Mouse (Mus musculus): ENCODE results near the gene Gas2. TPM values are rescaled to one million over a fixed set of nuclear protein-coding genes. Genes with fewer than 3 reads are reported as not detected.
A peak's percentile ranks its signal among the peaks of the same experiment; 100 is the strongest.

The Gas2 gene
- polyA plus RNA-seq, 1 experiment from 2014 or later = 19.7 TPM

GRCm38 (mm10) chr7:51851890-51852507, 9.8 kb upstream of the Gas2 start:
- H3K27me3 ChIP-seq = no peaks in the 10 kb centered on the region
- no peak overlapping the region for H3K4me3 ChIP-seq
- no peak; the same call in 1 of the 2 replicates for ATAC-seq (replicated peaks)
- 84% methylated on average over 5 of the region's 5 CpGs for WGBS
- no peak overlapping the region for H3K4me2 ChIP-seq (replicated peaks)
- H3K4me1 ChIP-seq = no peaks in the 10 kb centered on the region
- no peak overlapping the region for H3K9ac ChIP-seq (replicated peaks)
- no peak overlapping the region for H3K27ac ChIP-seq (replicated peaks)
- no peaks in the 10 kb centered on the region for H3K9me3 ChIP-seq
- no peaks in the 10 kb centered on the region for H3K36me3 ChIP-seq

- peaks cover 36% of the 10 kb centered on the region for H3K4me1 ChIP-seq
- H3K27me3 ChIP-seq = no peaks in the 10 kb centered on the region
- peak within 1 kb of the TSS; percentile 95 for H3K4me3 ChIP-seq
- ATAC-seq (replicated peaks) = peak; percentile 99
- peak within 1 kb of the TSS; percentile 92 for H3K4me2 ChIP-seq (replicated peaks)
- under 1% methylated on average over 43 of the region's 43 CpGs for WGBS
- H3K27ac ChIP-seq (replicated peaks) = peak within 1 kb of the TSS; percentile 100
- H3K36me3 ChIP-seq = no peaks in the 10 kb centered on the region; the same call in 1 of the 2 replicates
- no peaks in the 10 kb centered on the region for H3K9me3 ChIP-seq
- H3K9ac ChIP-seq (replicated peaks) = peak within 1 kb of the TSS; percentile 91
These were observed 280 bp downstream of the Gas2 start, which contains the start of gene Fancf for GRCm38 (mm10) chr7:51862097-51862492. Gene Fancf, minus strand, starts transcription at chr7:51862267.

- Histone ChIP-seq H3K4me2 (replicated peaks) (peak overlapping the region; percentile 64), H3K27me3 (no peaks in the 10 kb centered on the region), H3K4me1 (peaks cover 36% of the 10 kb centered on the region), H3K4me3 (peak overlapping the region; percentile 95), H3K9ac (replicated peaks) (peak overlapping the region; percentile 91), H3K36me3 (no peaks in the 10 kb centered on the region; the same call in 1 of the 2 replicates), H3K9me3 (no peaks in the 10 kb centered on the region), H3K27ac (replicated peaks) (no peak overlapping the region)
- no peak for ATAC-seq (replicated peaks)
- WGBS = 82% methylated on average over 3 of the region's 3 CpGs
These were observed 1.0 kb downstream of the Gas2 start for GRCm38 (mm10) chr7:51862842-51863241.

- no peak overlapping the region for H3K4me2 ChIP-seq (replicated peaks)
- 71% methylated on average over 1 of the region's 1 CpGs for WGBS
- ATAC-seq (replicated peaks) = no peak
- no peaks in the 10 kb centered on the region for H3K27me3 ChIP-seq
- no peak overlapping the region for H3K4me3 ChIP-seq
- H3K4me1 ChIP-seq = peaks cover 27% of the 10 kb centered on the region
- H3K27ac ChIP-seq (replicated peaks) = no peak overlapping the region
- H3K36me3 ChIP-seq = 0 out of 2 replicates have a peak, but pooled peaks cover 3% of the 10 kb centered on the region
- no peaks in the 10 kb centered on the region for H3K9me3 ChIP-seq
- no peak overlapping the region for H3K9ac ChIP-seq (replicated peaks)
These were observed 3.5 kb downstream of the Gas2 start for GRCm38 (mm10) chr7:51865336-51865735.

GRCm38 (mm10) chr7:51867983-51868382, 6.2 kb downstream of the Gas2 start:
- Histone ChIP-seq H3K27me3 (no peaks in the 10 kb centered on the region), H3K9ac (replicated peaks) (no peak overlapping the region), H3K4me1 (peaks cover 11% of the 10 kb centered on the region), H3K4me2 (replicated peaks) (no peak overlapping the region), H3K4me3 (no peak overlapping the region), H3K9me3 (no peaks in the 10 kb centered on the region), H3K27ac (replicated peaks) (no peak overlapping the region), H3K36me3 (0 out of 2 replicates have a peak, but pooled peaks cover 3% of the 10 kb centered on the region)
- ATAC-seq (replicated peaks) = no peak
- WGBS = 82% methylated on average over 1 of the region's 1 CpGs

GRCm38 (mm10) chr7:51872041-51872440, 10.2 kb downstream of the Gas2 start:
- Histone ChIP-seq H3K4me2 (replicated peaks) (no peak overlapping the region), H3K4me3 (no peak overlapping the region), H3K36me3 (0 out of 2 replicates have a peak, but pooled peaks cover 3% of the 10 kb centered on the region), H3K9ac (replicated peaks) (no peak overlapping the region), H3K9me3 (no peaks in the 10 kb centered on the region), H3K4me1 (no peaks in the 10 kb centered on the region), H3K27ac (replicated peaks) (no peak overlapping the region), H3K27me3 (no peaks in the 10 kb centered on the region)
- ATAC-seq (replicated peaks) = no peak
- 83% methylated on average over 1 of the region's 1 CpGs for WGBS

GRCm38 (mm10) chr7:51872597-51872996, 10.8 kb downstream of the Gas2 start:
- ATAC-seq (replicated peaks) = no peak
- H3K27ac ChIP-seq (replicated peaks) = no peak overlapping the region
- H3K36me3 ChIP-seq = 0 out of 2 replicates have a peak, but pooled peaks cover 3% of the 10 kb centered on the region

GRCm38 (mm10) chr7:51876316-51876715, 14.5 kb downstream of the Gas2 start:
- no peaks in the 10 kb centered on the region for H3K36me3 ChIP-seq
- H3K27me3 ChIP-seq = no peaks in the 10 kb centered on the region
- H3K4me2 ChIP-seq (replicated peaks) = no peak overlapping the region
- no peak for ATAC-seq (replicated peaks)
- H3K9me3 ChIP-seq = no peaks in the 10 kb centered on the region
- no peak overlapping the region for H3K9ac ChIP-seq (replicated peaks)
- no peak overlapping the region for H3K4me3 ChIP-seq
- H3K27ac ChIP-seq (replicated peaks) = no peak overlapping the region
- H3K4me1 ChIP-seq = peaks cover 10% of the 10 kb centered on the region

More at GRCm38 (mm10) chr7:51872597-51872996, 10.8 kb downstream of the Gas2 start:
- H3K27me3 ChIP-seq = no peaks in the 10 kb centered on the region
- H3K4me3 ChIP-seq = no peak overlapping the region
- H3K4me1 ChIP-seq = no peaks in the 10 kb centered on the region
- no peak overlapping the region for H3K4me2 ChIP-seq (replicated peaks)
- no peak overlapping the region for H3K9ac ChIP-seq (replicated peaks)
- no peaks in the 10 kb centered on the region for H3K9me3 ChIP-seq

GRCm38 (mm10) chr7:51878730-51879129, 16.9 kb downstream of the Gas2 start:
- Histone ChIP-seq H3K4me2 (replicated peaks) (peak overlapping the region; percentile 85), H3K4me1 (peaks cover 10% of the 10 kb centered on the region), H3K36me3 (no peaks in the 10 kb centered on the region), H3K27ac (replicated peaks) (peak overlapping the region; percentile 84), H3K4me3 (peak overlapping the region; percentile 57), H3K9ac (replicated peaks) (peak overlapping the region; percentile 70), H3K27me3 (no peaks in the 10 kb centered on the region), H3K9me3 (no peaks in the 10 kb centered on the region)
- WGBS = 2% methylated on average over 8 of the region's 8 CpGs
- ATAC-seq (replicated peaks) = peak; percentile 14; the same call in 1 of the 2 replicates

- whole genome bisulfite sequencing = 2% methylated on average over 17 of the region's 17 CpGs
These were observed 17.4 kb downstream of the Gas2 start for GRCm38 (mm10) chr7:51879136-51879723.

GRCm38 (mm10) chr7:51880121-51880520, 18.3 kb downstream of the Gas2 start:
- no peak for ATAC-seq (replicated peaks)
- Histone ChIP-seq H3K9me3 (no peaks in the 10 kb centered on the region), H3K4me1 (peaks cover 10% of the 10 kb centered on the region), H3K27me3 (no peaks in the 10 kb centered on the region), H3K9ac (replicated peaks) (no peak overlapping the region), H3K36me3 (no peaks in the 10 kb centered on the region), H3K4me3 (no peak overlapping the region), H3K27ac (replicated peaks) (no peak overlapping the region), H3K4me2 (replicated peaks) (no peak overlapping the region)
- WGBS = 89% methylated on average over 4 of the region's 4 CpGs

More at GRCm38 (mm10) chr7:51879136-51879723, 17.4 kb downstream of the Gas2 start:
- Histone ChIP-seq H3K27ac (replicated peaks) (peak overlapping the region; percentile 84), H3K9me3 (no peaks in the 10 kb centered on the region), H3K4me1 (peaks cover 10% of the 10 kb centered on the region), H3K36me3 (no peaks in the 10 kb centered on the region), H3K4me3 (peak overlapping the region; percentile 57), H3K9ac (replicated peaks) (peak overlapping the region; percentile 70), H3K27me3 (no peaks in the 10 kb centered on the region), H3K4me2 (replicated peaks) (peak overlapping the region; percentile 85)
- peak; percentile 98 for ATAC-seq (replicated peaks)

GRCm38 (mm10) chr7:51885345-51885744, 23.5 kb downstream of the Gas2 start:
- no peak overlapping the region for H3K27ac ChIP-seq (replicated peaks)
- no peak for ATAC-seq (replicated peaks)
- 68% methylated on average over 3 of the region's 3 CpGs for whole genome bisulfite sequencing
- H3K4me2 ChIP-seq (replicated peaks) = no peak overlapping the region
- H3K36me3 ChIP-seq = no peaks in the 10 kb centered on the region
- no peaks in the 10 kb centered on the region for H3K4me1 ChIP-seq
- no peak overlapping the region for H3K9ac ChIP-seq (replicated peaks)
- no peak overlapping the region for H3K4me3 ChIP-seq
- no peaks in the 10 kb centered on the region for H3K9me3 ChIP-seq
- no peaks in the 10 kb centered on the region for H3K27me3 ChIP-seq

Measured in forebrain, embryonic 15.5 days (tissue).